Mouse (Mus musculus) adrenal gland, postnatal 36 days (tissue): ENCODE measurements around the gene Smg7. TPM values are rescaled to one million over a fixed set of nuclear protein-coding genes. Genes with fewer than 3 reads are reported as not detected.
A peak's percentile ranks its signal among the peaks of the same experiment; 100 is the strongest.

Experiments
- DNase-seq, 2 experiments: peaks; one replicate each; pipeline ENCODE4 v3.0.0; 2021; ENCODE audit warnings: mixed read lengths in 1 of 2
- total RNA-seq, 2 experiments: library from RNA; stranded (reverse); gene quantifications; 2 replicates each; pipeline ENCODE4 v1.2.3; 2021

Smg7 gene
- total RNA-seq, 2 experiments from 2014 or later: 55.2 to 69.1 TPM

- no peak for DNase-seq
These were observed 62.1 kb downstream of the Smg7 start for GRCm38 (mm10) chr1:152840343-152840742.

DNA sequence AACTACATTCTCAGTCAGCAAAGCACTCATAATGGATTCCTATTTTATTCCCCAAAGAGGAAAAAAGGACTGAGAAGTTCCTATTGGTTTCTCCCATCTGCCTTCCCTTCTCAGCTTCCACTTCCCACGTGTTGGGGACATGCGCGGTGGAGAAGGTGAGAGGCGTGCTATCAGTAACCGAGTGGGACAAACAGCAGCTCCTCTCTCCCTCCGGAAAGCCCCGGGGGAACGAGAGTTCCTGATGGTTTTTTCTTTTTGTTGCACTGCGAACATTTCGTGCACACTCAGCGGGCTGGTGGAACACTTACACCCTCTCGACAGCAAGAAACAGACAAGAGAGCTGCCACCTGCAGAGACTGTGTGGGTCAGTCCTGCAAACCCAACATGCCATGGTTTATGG is 63.6 kb downstream of the Smg7 start:
- DNase-seq: no peak

DNA sequence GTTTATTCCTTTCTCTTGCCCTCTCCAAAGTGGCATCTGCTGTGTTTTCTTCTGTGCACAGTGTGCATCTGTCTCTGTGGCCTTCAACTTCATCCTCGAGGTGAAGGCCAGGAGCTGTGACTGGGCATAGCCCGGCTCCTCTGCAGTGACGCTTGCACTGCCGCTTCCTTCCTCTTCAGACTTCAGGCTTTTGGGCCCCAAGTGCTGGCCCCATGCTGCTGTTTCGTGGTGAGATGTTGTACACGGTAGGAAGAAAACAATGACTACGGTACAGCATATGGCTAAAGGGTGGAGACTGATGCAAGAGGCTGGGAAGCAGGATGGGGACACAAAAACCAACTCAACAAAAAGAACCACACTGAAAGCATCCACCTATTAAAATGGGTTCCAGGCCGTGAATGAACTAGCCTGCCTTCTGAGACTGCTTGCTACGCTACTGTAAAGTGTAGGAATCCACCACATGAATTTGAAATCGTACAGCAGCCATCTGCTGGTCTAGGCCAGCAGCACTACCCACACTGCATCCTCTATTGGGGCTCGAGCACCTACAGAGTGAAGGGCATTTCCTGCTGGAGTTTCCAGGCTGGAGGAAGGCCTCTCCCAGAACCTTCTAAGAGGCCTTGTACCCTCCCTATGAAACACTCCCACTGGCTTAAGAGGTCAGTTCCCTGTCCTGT is 64.3 kb downstream of the Smg7 start:
- no peak for DNase-seq

GRCm38 (mm10) chr1:152835061-152835460 is 67.4 kb downstream of the Smg7 start:
- no peak for DNase-seq

DNA sequence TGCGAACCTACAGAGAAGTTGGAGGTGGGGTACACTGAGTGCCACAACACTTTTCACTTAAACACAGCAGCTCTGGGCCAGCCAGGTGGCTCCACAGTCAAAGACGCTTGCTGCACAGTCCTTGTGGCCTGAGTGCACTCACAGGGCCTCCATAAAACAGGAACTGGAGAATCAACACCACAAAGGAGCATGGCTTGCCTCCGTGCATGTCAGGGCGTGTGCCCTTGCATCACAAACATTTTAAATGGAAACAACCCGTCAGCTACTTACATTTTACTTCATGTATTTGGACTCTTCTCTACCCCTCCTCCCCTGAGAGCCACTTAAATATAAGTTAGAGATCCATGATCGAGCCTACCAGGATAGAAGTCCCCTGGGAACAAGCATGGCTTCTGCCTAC is 70.1 kb downstream of the Smg7 start:
- no peak for DNase-seq

GRCm38 (mm10) chr1:152831619-152832018 is 70.8 kb downstream of the Smg7 start:
- DNase-seq: no peak

- DNase-seq: no peak
These were observed 71.4 kb downstream of the Smg7 start for GRCm38 (mm10) chr1:152831003-152831402.

DNA sequence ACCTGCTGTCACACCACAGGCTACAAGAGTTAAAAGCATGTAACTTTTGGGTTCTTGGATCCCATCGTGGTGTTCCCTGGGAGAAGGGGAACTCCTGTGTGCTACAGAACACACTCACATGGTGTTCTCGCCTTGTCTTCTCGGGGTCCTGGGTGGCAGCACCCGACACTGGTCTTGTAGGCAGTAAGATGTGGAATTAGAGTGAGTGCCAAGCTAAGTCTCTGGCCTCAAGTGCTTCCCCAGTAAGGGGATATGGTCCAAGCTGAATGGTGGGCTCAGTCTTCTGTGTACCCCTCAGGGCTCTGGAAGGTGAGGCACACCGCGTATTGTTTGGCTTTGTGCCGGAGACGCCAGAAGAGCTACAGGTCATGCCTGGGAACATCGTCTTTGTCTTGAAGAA is 72.4 kb downstream of the Smg7 start:
- DNase-seq: no peak

DNA sequence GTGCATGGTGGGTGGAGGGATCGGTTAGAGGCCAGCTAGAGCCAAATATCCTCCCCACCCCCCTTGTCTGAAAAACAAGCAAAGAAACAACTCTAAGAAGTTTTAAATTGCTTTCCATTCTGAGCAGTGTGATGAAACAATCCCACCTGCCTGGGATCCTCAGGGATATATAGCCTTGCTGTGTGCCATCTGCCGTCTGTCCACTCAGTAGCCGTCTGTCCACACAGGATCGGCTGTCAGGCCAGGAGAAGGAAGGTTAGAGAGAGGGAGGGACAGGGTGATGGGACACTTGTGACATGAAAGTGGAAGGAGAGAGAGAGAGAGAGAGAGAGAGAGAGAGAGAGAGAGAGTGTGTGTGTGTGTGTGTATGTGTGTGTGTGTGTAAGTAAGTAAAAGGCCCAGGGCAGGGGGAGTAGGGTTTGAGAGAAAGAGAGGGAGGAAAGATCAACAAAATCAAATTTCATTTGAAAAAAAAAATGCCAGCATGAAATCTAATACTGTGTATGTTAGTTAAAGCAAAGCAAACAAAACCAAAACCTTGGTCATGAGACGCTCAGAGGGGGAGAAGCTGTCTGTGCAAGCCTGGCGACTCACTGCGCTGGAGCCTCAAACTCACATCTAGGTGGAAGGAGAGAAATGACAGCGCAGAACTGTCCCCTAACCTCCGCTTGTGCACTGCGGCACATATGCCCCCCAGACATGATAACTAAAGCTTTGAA is 73.7 kb downstream of the Smg7 start:
- DNase-seq: no peak

- no peak for DNase-seq
These were observed 74.3 kb downstream of the Smg7 start for GRCm38 (mm10) chr1:152828168-152828567.

DNA sequence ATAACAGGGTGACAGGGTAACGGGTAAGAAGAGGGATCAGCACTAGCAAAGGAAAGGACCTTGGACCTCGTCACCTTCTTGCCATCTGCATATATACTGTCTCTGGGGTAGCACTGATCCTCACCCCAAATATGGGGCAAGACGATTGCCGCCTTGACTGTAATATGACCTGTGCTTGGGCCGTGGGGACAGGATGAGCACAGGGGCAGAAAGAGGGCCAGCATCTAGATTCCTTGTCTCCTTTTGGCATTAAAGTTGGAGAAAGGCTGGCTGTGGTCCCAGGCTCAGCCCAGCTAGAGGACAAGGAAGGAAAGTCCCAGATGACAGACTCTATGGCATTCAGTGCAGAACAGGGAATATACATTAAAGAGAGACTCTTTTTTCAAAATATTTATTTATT is 76.0 kb downstream of the Smg7 start:
- no peak for DNase-seq

GRCm38 (mm10) chr1:152824206-152824605 is 78.2 kb downstream of the Smg7 start:
- no peak for DNase-seq

- DNase-seq: no peak
These were observed 80.7 kb downstream of the Smg7 start for GRCm38 (mm10) chr1:152821746-152822145.

- no peak for DNase-seq
These were observed 81.3 kb downstream of the Smg7 start for GRCm38 (mm10) chr1:152820911-152821695.

DNA sequence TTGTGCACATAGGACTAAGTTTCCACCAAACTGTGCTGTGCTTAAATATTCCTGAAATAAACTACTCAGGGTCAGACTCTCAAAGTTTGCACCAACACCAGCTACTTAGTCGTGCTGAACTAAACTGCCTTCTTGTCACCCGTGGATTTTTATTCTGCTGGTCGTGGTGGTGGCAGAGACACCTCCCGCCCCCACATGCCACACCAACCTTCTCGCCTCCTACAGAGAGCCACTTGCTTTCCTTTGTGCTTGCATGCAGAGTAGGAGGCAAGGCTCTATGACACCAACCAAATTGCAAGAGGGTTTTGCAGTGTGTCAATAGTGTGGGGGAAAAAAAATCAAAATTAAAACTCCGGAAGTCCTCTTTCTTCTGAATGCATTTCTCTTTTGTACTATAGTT is 82.9 kb downstream of the Smg7 start:
- DNase-seq: no peak

DNA sequence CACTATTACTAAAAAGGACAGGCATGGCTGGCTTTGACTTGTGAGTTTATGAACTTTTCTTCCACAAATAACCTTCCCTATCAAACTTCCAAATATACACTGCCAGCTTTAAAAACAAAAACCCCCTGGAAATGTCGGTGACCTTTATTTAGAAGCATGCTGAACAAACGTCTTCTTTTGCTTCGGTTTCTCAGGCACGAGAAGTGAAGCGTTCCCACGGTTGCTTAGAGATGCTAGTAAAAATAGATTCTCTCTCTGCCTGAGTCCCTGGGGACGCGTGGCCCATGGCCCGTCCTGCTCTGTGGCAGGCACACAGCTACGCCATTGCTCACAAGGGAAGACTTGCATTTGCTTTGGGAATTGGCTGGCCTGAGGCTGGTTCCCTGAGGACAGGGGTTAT is 84.7 kb downstream of the Smg7 start:
- peak; percentile 33 to 72 for DNase-seq

GRCm38 (mm10) chr1:152817027-152817769 is 85.2 kb downstream of the Smg7 start:
- DNase-seq: no peak

DNA sequence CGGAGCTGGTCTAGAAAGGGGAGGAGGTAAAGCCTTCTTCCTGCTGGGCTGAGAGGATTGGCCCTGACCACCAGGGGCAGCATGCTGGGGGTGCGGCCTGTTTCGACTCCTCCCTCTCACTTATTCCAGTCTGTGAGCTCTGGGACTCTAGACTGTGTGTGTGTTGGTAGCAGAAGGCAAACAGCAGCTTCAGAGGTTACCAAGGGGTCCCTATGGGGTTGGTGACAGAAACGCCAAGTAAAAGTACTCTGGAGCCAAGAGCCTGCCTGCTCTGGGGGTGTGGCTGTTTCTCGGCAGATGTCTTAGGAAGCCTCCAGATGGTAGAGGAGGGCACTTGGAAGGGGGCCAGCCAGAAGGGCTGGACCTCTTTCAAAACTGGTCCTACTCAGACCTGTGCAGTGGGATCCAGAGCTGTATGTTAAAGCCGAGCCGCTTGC is 87.2 kb downstream of the Smg7 start:
- peak; percentile 31 to 50 for DNase-seq

- DNase-seq: no peak
These were observed 91.7 kb downstream of the Smg7 start for GRCm38 (mm10) chr1:152810533-152811439.

GRCm38 (mm10) chr1:152809541-152810252 is 92.7 kb downstream of the Smg7 start:
- DNase-seq: peak; percentile 24 to 46

GRCm38 (mm10) chr1:152808392-152808680 is 94.1 kb downstream of the Smg7 start:
- no peak for DNase-seq
